Mouse (Mus musculus) thymus, postnatal 14 days (tissue): ENCODE measurements around the gene Rpl35a.
A peak's percentile ranks its signal among the peaks of the same experiment; 100 is the strongest.
"Not testable (repeated sequence)": the region's sequence is repeated elsewhere in the genome, so short reads cannot be mapped to it uniquely, and the experiment has no call there.

Source experiments
- DNase-seq: peaks from one replicate; pipeline ENCODE4 v3.0.0; 2021

The Rpl35a gene

DNA sequence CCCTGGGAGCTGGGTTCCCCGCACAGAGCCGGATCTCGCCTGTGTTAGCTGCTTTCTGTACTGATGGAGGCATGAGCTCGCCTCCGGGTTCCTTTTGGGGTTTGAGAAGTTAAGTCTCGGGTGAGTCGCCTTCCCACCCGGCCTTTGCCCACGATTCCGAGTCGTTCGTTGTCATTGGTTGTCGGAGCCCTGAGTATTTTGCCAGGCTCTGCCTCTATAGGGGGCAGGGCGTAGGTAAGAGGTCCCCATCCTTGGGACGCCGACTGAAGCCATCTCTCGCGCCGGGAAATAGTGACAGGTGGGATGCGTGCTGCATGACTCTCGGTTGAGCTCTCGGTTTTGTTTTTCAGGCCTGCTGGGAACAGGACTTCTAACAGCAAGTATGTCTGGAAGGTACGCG is 533 bp downstream of the Rpl35a start:
- DNase-seq: no peak

DNA sequence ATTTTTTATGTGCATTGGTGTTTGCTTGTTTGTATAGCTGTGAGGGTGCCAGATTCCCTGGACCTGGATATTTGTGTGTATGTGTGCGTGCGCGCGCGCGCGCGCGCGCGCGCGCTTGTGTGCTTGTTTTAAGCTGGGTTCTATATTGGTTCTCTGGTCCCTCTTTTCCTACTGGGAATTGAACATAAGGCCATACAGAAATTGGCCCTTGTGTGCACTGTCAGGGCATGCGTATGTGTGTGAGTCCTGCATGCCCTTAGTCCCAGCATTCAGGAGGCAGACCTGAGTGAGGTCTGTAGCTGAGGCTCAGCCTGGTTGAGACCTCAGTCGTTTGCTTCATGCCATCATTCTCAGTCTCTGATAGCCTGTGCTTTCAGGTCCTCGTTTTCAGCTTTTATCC is 1.8 kb downstream of the Rpl35a start:
- no peak for DNase-seq

- not testable (repeated sequence) for DNase-seq
Measured at GRCm38 (mm10) chr16:33058656-33059055, 2.4 kb downstream of the Rpl35a start.

DNA sequence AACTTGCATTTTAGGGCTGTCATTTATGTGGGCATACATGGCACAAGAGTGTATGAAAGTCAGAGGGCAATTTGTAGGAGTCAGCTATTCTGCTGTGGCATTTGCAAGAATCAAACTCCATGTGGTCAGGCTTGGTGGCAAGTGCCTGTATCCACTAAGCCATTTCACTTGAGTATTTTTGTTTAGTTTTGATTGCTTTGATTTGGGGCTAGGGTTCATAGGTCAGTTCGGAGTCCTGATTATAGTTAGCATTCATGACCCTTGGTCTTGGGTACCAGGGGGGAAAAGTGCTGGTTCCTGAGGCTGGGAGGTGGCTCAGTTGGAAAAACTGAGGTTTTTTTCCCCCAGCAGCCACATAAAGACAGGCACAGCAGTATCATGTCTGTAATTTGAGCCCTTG is 3.2 kb downstream of the Rpl35a start:
- DNase-seq: no peak

DNA sequence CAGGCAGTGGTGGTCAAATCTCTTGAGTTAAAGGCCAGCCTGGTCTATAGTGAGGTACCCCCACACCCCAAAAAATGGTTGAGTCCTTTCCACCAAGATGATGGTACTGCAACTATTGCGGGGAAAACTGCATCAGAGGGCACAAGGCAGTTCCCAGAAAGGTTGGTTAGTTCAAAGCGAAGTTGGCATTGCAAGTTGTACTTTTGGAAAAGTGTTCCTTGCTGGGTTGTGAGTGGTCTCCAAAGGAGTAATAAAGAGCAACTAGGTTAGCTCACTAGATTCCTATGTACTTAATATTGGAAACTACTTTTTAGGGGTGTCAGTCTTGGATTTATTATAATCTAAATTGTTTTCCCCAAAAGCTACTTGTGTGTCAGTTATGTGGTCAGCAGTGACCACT is 4.7 kb downstream of the Rpl35a start:
- no peak for DNase-seq

GRCm38 (mm10) chr16:33061400-33061799 is 5.1 kb downstream of the Rpl35a start:
- no peak for DNase-seq

DNA sequence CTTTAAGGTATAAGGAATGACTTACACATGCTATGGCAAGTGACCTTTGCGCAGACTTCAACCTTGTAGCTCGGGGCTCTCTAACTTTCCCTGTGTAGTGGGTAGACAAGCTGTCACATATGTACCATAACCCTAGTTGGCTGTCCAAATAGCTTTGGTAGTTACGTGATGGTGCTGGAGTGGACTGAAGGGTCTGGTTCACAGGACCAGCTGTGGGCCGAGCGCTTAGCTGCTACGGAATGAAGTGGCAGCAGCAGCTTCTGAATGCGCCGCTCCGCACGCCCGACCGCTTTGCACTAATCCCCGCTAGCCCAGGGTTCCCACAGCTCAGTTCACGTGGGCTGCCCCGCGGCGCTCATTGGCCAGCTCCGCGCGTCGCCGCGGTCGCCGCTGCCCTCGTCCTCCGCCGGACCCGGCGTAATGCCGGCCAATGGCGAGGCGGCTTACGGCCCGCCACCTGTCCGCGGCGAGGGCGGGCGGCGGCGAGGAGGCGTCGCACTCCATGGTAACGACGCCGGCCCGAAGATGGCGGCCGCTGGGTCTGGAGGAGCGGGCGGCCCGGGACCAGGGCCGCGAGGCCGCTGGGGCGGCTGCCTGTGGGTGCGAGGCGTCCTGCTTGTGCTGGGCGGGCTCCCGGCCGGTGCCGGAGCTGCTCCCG is 5.9 kb downstream of the Rpl35a start, which contains the start of gene Lmln:
TSS of gene Lmln (plus strand) at position 498 of the 658 bp plus-strand sequence.
- DNase-seq: peak; percentile 64

GRCm38 (mm10) chr16:33062682-33063131 is 6.5 kb downstream of the Rpl35a start:
- DNase-seq: peak; percentile 42

GRCm38 (mm10) chr16:33063267-33063666 is 7.0 kb downstream of the Rpl35a start:
- no peak for DNase-seq

- DNase-seq: no peak
Measured at GRCm38 (mm10) chr16:33064636-33065035, 8.4 kb downstream of the Rpl35a start.

GRCm38 (mm10) chr16:33070928-33071327 is 14.7 kb downstream of the Rpl35a start:
- DNase-seq: no peak

GRCm38 (mm10) chr16:33072871-33073557 is 16.8 kb downstream of the Rpl35a start:
- DNase-seq: peak; percentile 27

- peak; percentile 27 for DNase-seq
Measured at GRCm38 (mm10) chr16:33074967-33075366, 18.7 kb downstream of the Rpl35a start.

- DNase-seq: no peak
Measured at GRCm38 (mm10) chr16:33076078-33076477, 19.8 kb downstream of the Rpl35a start.

DNA sequence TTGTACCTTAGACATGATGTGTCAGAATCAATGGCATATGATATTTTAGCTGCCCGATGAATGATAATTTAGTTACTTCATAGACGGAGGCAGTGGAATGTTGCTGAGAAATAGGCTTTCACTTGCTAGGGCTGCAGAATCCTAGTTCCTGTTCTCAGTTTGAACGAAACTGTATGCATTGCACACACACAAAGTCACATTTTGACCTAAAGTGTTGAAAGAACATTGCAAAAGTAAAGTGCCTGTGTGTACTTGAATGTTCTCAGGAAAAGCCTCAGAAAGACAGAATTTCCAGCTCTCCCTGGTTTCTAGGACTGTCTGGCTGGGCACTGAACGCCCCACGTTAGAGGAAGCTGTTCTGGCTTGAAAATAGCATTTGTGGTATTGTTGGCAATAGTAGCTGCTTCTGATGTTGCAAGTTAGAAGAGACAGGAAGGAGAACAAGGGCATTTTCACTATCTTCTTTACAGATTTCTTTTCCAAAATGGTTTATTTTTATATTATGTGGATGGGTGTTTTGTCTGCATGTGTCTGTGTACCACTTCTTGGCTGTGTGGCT is 20.9 kb downstream of the Rpl35a start:
- DNase-seq: no peak

DNA sequence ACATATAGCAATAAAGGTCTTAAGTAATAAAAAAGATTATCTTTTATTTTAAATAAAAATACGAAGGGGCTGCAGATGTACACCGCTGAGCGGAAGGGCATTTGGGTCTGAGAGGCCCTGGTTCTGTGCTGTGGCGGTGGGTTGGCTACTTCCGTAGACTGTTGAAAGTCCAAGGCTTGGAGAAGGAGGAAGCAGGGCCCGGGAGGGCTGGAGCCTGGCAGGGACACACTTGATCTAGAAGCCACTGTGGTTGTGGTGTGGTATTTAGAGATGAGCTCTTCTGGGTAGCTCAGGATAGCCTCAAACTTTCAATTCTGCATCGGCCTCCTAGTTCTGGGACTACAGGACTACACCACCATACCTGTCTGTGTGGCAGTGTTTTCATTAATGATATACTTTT is 23.8 kb downstream of the Rpl35a start:
- no peak for DNase-seq

DNA sequence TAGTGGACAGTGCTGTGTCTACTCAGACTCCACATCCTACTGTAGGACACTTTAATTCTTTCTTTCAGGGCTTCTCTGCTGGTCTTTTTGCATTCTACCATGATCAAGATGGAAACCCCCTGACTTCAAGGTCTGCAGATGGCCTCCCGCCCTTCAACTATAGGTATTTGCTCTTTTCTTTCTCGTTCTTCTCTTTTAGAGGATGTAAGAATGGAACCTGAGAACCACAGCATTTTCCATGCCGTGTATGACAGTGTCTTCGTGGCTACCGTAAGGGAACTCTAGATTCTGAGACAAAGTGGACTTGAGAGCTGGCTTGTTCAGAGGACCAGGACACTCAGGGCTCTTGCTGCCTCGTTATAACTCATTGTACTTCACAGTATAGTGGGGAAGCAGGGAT is 26.7 kb downstream of the Rpl35a start:
- no peak for DNase-seq

DNA sequence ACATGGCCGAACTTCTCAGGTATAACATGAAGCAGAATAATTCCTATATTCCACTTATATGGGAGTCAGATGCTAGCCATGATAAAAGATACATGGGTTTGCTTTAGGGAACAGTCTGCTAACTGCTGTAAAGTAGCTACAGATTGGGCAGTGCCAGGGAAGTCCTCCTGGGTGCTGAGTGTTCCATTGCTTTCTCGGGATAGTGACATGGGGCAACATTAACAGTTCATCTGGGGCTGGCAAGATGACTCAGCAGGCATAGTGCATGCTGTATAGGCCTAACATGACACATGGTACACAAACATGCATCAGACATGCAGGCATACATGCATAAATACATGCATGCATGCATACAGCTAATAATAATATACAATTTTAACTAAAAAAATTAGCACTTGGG is 27.7 kb downstream of the Rpl35a start:
- no peak for DNase-seq

DNA sequence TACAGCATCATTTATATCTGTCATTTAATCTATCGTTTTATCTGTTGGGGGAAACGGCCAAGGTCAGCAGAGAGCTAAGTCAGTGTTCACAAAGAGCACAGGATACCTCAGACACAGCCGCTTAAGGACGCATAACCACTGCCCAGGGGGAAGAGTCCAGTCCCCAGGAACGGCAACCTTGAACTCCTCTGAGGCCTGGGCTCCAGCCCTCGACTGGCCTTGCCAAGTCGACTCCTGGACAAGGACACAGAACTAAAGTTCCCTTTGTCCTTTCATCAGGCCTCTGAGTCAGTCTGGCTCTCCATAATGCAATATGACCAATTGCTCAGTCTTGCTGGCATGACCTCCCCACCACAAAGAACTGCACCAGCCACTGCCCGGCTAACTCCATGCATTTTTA is 29.4 kb downstream of the Rpl35a start:
- no peak for DNase-seq
